In genomic region chr15:16076492-16077288, GRCm38 (mm10) we compare ENCODE assay signal across 24 mouse cellular contexts.
DNase-seq lines count a peak whose midpoint lies in the region; ATAC-seq lines count a peak whose summit lies in the region.
"Had no signal": no experiment of that assay in that cellular context is flagged by ENCODE, and none has a peak within 500 bp of the region (broad histone marks: within the 10 kb centered on the region; RNA-seq: fewer than 3 reads in every experiment).

No protein-coding gene starts in this region.

- no peak overlapping the region for H3K4me2 ChIP-seq in kidney, embryonic 14.5 days (replicated peaks; ENCODE audit: low read depth, low read length)
- no peak overlapping the region for H3K4me2 ChIP-seq in kidney, embryonic 16.5 days (replicated peaks; ENCODE audit: low read depth, low read length)
- no peak overlapping the region for H3K4me2 ChIP-seq in midbrain, embryonic 11.5 days
- H3K4me2 ChIP-seq: embryonic facial prominence, embryonic 12.5 days; forebrain, embryonic 13.5 days; forebrain, embryonic 15.5 days had no signal

- H3K27ac ChIP-seq in kidney, embryonic 14.5 days (ENCODE audit: low read depth, low read length), result no peak overlapping the region
- no peak overlapping the region for H3K27ac ChIP-seq in kidney, embryonic 16.5 days (ENCODE audit: low read length)
- H3K27ac ChIP-seq in midbrain, embryonic 11.5 days (ENCODE audit: low read depth, low read length), result no peak overlapping the region
- no peak overlapping the region for H3K27ac ChIP-seq in midbrain, embryonic 10.5 days (replicated peaks)
- H3K27ac ChIP-seq: embryonic facial prominence, embryonic 10.5 days; embryonic facial prominence, embryonic 12.5 days; forebrain, embryonic 13.5 days; forebrain, embryonic 15.5 days had no signal

- peak; percentile 73; the same call in 1 of the 2 replicates for ATAC-seq in kidney, embryonic 14.5 days (ENCODE audit: low FRiP score, low TSS enrichment)
- ATAC-seq in kidney, embryonic 16.5 days (ENCODE audit: low FRiP score, low TSS enrichment), result peak; percentile 71
- ATAC-seq in midbrain, embryonic 11.5 days (ENCODE audit: low FRiP score), result no peak
- ATAC-seq: activated CD4-positive, CD25-positive, alpha-beta regulatory T cell, adult 4 months; CD4-positive, CD25-positive, alpha-beta regulatory T cell, adult 4 months; forebrain, embryonic 13.5 days; forebrain, embryonic 15.5 days; Patski had no signal

- H3K9ac ChIP-seq in kidney, embryonic 14.5 days (ENCODE audit: low read depth, low read length), result no peak overlapping the region
- H3K9ac ChIP-seq in kidney, embryonic 16.5 days (replicated peaks; ENCODE audit: low read length), result no peak overlapping the region
- no peak overlapping the region for H3K9ac ChIP-seq in midbrain, embryonic 11.5 days (ENCODE audit: low read length)
- H3K9ac ChIP-seq: embryonic facial prominence, embryonic 12.5 days; forebrain, embryonic 13.5 days; forebrain, embryonic 15.5 days had no signal

- H3K36me3 ChIP-seq in kidney, embryonic 14.5 days (ENCODE audit: control insufficient read depth, insufficient read depth, low read length), result no peaks in the 10 kb centered on the region
- no peaks in the 10 kb centered on the region for H3K36me3 ChIP-seq in kidney, embryonic 16.5 days (ENCODE audit: insufficient read depth, low read length)
- H3K36me3 ChIP-seq in midbrain, embryonic 11.5 days (ENCODE audit: control insufficient read depth, insufficient read depth, low read length), result no peaks in the 10 kb centered on the region
- no peaks in the 10 kb centered on the region for H3K36me3 ChIP-seq in midbrain, embryonic 10.5 days
- H3K36me3 ChIP-seq: embryonic facial prominence, embryonic 10.5 days; embryonic facial prominence, embryonic 12.5 days; forebrain, embryonic 15.5 days; G1E had no signal

- DNase-seq in kidney, adult 9 months, result no peak
- no peak for DNase-seq in kidney, adult 11 months
- DNase-seq in midbrain, embryonic 11.5 days (ENCODE audit: low spot score, missing footprints), result peak; percentile 69
- no peak for DNase-seq in midbrain, embryonic 10.5 days (ENCODE audit: low spot score)
- DNase-seq: adrenal gland, adult 8-10 months; adrenal gland, postnatal 14 days; adrenal gland, postnatal 36 days; B cell, adult 2 months; cerebellum, adult 11-12 months; cerebellum, adult 2 months; cerebellum, adult 9-10 months; cerebellum, postnatal 10 days; cerebellum, postnatal 25 days had no signal

- no peaks in the 10 kb centered on the region for H3K4me1 ChIP-seq in kidney, embryonic 14.5 days (ENCODE audit: control insufficient read depth, insufficient read depth, low read length)
- H3K4me1 ChIP-seq in kidney, embryonic 16.5 days (ENCODE audit: insufficient read depth, low read length), result no peaks in the 10 kb centered on the region
- no peaks in the 10 kb centered on the region for H3K4me1 ChIP-seq in midbrain, embryonic 11.5 days (ENCODE audit: control insufficient read depth, insufficient read depth, low read length)
- H3K4me1 ChIP-seq in midbrain, embryonic 10.5 days, result no peaks in the 10 kb centered on the region
- H3K4me1 ChIP-seq: embryonic facial prominence, embryonic 10.5 days; embryonic facial prominence, embryonic 12.5 days; forebrain, embryonic 13.5 days; forebrain, embryonic 15.5 days had no signal

- H3K9me3 ChIP-seq in kidney, embryonic 14.5 days (ENCODE audit: control insufficient read depth, low read length), result no peaks in the 10 kb centered on the region
- no peaks in the 10 kb centered on the region for H3K9me3 ChIP-seq in kidney, embryonic 16.5 days (ENCODE audit: low read length)
- H3K9me3 ChIP-seq in midbrain, embryonic 11.5 days (ENCODE audit: control insufficient read depth, low read length), result no peaks in the 10 kb centered on the region
- no peaks in the 10 kb centered on the region for H3K9me3 ChIP-seq in midbrain, embryonic 10.5 days (replicated peaks)
- H3K9me3 ChIP-seq: embryonic facial prominence, embryonic 10.5 days; embryonic facial prominence, embryonic 12.5 days; forebrain, embryonic 13.5 days; forebrain, embryonic 15.5 days; G1E had no signal

- no peak overlapping the region for H3K4me3 ChIP-seq in kidney, embryonic 14.5 days (ENCODE audit: low read length)
- H3K4me3 ChIP-seq in kidney, embryonic 16.5 days (ENCODE audit: low read length), result no peak overlapping the region
- H3K4me3 ChIP-seq in midbrain, embryonic 11.5 days (ENCODE audit: low read depth, low read length), result no peak overlapping the region
- no peak overlapping the region for H3K4me3 ChIP-seq in midbrain, embryonic 10.5 days
- H3K4me3 ChIP-seq: embryonic facial prominence, embryonic 10.5 days; embryonic facial prominence, embryonic 12.5 days; forebrain, embryonic 13.5 days; forebrain, embryonic 15.5 days had no signal

- H3K27me3 ChIP-seq in kidney, embryonic 14.5 days (ENCODE audit: control insufficient read depth, insufficient read depth, low read length), result no peaks in the 10 kb centered on the region
- H3K27me3 ChIP-seq in kidney, embryonic 16.5 days (ENCODE audit: insufficient read depth, low read length), result no peaks in the 10 kb centered on the region
- H3K27me3 ChIP-seq in midbrain, embryonic 11.5 days (ENCODE audit: control insufficient read depth, insufficient read depth, low read length), result no peaks in the 10 kb centered on the region
- no peaks in the 10 kb centered on the region for H3K27me3 ChIP-seq in midbrain, embryonic 10.5 days (ENCODE audit: low read depth, poor library complexity, severe bottlenecking)
- H3K27me3 ChIP-seq: CH12.LX; embryonic facial prominence, embryonic 12.5 days; forebrain, embryonic 13.5 days; forebrain, embryonic 15.5 days; Patski had no signal

- WGBS in kidney, embryonic 14.5 days, result 53% methylated on average over 11 of the region's 11 CpGs
- WGBS in kidney, embryonic 16.5 days, result 49% methylated on average over 11 of the region's 11 CpGs
- 89% methylated on average over 11 of the region's 11 CpGs for WGBS in midbrain, embryonic 11.5 days
- WGBS in midbrain, embryonic 10.5 days, result 90% methylated on average over 11 of the region's 11 CpGs
